Mouse (Mus musculus) lung, postnatal 0 days (tissue): Measurements from ENCODE around the gene Lrch2. TPM values are rescaled to one million over a fixed set of nuclear protein-coding genes. Genes with fewer than 3 reads are reported as not detected.
"Not testable (repeated sequence)": the region's sequence is repeated elsewhere in the genome, so short reads cannot be mapped to it uniquely, and the experiment has no call there.

ENCODE experiments used
- ATAC-seq: fragments of 200-750 bp; cut with Nextera tagmentation; 2 replicates; pipeline ENCODE4 v1.8.0; 2017; ENCODE audit warnings: moderate library complexity
- DNase-seq: peaks from one replicate; pipeline ENCODE4 v3.0.0-alpha.2; 2016; ENCODE audit warnings: low spot score
- H3K27ac ChIP-seq: fragments of 300-500 bp; sonication (generic); 2 replicates; pipeline ENCODE4 v1.5.1; 2014; ENCODE audit warnings: antibody characterized with exemption, mild to moderate bottlenecking, low read length, mixed read lengths
- H3K27me3 ChIP-seq: fragments of 300-500 bp; sonication (generic); replicated peaks from 2 replicates; pipeline ENCODE4 v1.6.1; 2014; ENCODE audit warnings: low read length, mixed read lengths; ENCODE audit not compliant: insufficient read depth
- H3K36me3 ChIP-seq: fragments of 300-500 bp; sonication (generic); 2 replicates; pipeline ENCODE4 v1.6.1; 2014; ENCODE audit warnings: low read length, mixed read lengths; ENCODE audit not compliant: insufficient read depth
- H3K4me1 ChIP-seq: fragments of 300-500 bp; sonication (generic); 2 replicates; pipeline ENCODE4 v1.6.1; 2014; ENCODE audit warnings: antibody characterized with exemption, low read depth, low read length, mixed read lengths; ENCODE audit not compliant: insufficient read depth
- H3K4me2 ChIP-seq: fragments of 300-500 bp; sonication (generic); replicated peaks from 2 replicates; pipeline ENCODE4 v1.6.1; 2014; ENCODE audit warnings: low read depth, mild to moderate bottlenecking, low read length, moderate library complexity, mixed read lengths
- H3K4me3 ChIP-seq: fragments of 300-500 bp; sonication (generic); 2 replicates; pipeline ENCODE4 v1.5.1; 2014; ENCODE audit warnings: low read depth, low read length
- H3K9ac ChIP-seq: fragments of 300-500 bp; sonication (generic); replicated peaks from 2 replicates; pipeline ENCODE4 v1.6.1; 2014; ENCODE audit warnings: low read depth, mild to moderate bottlenecking
- H3K9me3 ChIP-seq: fragments of 300-500 bp; sonication (generic); 2 replicates; pipeline ENCODE4 v1.6.1; 2016; ENCODE audit warnings: low read length, mixed read lengths
- CTCF ChIP-seq: IDR thresholded peaks from 2 replicates; pipeline ENCODE4 v1.5.1; 2016; ENCODE audit warnings: antibody characterized with exemption, mild to moderate bottlenecking
- EP300 ChIP-seq: IDR thresholded peaks from 2 replicates; pipeline ENCODE4 v1.6.1; 2016; ENCODE audit warnings: antibody characterized with exemption, mild to moderate bottlenecking, control low read depth
- WGBS: fragments of 180-500 bp; shearing (Covaris S2); extraction: QIAGEN DNeasy Blood & Tissue Kit; methylation state at CpG from one replicate; pipeline ENCODE4 v1.1.7; 2014; 5-methylcytosine and 5-hydroxymethylcytosine counted together
- polyA plus RNA-seq: library from polyadenylated mRNA; unstranded; fragments of >200 nt; fragmentation: Nextera tagmentation; extraction: Ambion mirVana; gene quantifications from 2 replicates; pipeline ENCODE4 v1.2.1, GENCODE M21; 2015

The Lrch2 gene
- polyA plus RNA-seq: 1.1 and 1.2 TPM in 2 replicates

DNA sequence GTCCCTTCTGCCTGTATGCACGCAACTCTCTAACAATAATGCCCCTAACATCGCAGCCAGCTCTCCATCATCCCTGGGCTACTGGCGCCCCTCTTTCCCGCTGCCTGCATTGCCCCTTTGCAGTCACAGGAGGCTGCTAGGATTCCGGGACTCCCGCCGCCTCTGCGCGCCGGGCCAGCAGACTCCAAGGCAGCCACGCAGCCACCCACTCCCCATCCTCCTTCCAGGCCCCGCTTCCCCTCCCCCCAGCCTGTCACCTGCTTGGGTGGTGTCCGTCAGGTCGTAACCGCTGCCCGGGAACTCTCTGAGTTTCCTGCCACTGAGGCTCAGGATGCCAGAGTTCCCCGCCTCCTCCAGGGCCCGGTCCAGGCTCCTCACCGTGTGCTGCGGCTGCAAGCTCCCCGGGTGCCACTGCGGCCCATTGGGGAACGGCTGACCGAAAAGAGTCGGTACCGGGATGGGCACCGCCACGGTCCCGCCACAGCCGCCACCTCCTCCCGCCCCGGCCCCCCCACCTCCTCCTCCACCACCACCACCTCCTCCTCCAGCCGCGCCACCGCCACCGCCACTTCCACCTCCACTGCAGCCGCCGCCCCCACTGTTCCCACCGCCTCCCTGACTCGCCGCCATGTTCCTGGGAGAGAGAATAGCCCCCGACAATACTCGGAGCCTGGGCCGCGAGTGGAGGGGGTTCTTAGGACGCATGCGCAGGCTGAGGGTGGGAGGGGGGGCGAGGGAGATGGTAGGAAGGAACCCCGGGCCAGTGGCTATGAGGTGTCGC is at the start of gene Lrch2:
TSS of gene Lrch2 (minus strand) at position 661 of the 781 bp plus-strand sequence.
- Histone ChIP-seq H3K27ac (no peak within 1 kb of the TSS), H3K9ac (no peak within 1 kb of the TSS), H3K4me3 (peak within 1 kb of the TSS; percentile 38), H3K27me3 (no peaks in the 10 kb centered on the region), H3K4me2 (peak within 1 kb of the TSS; percentile 57), H3K9me3 (no peaks in the 10 kb centered on the region), H3K4me1 (no peaks in the 10 kb centered on the region), H3K36me3 (no peaks in the 10 kb centered on the region)
- peak; percentile 11 for DNase-seq
- ATAC-seq: peak; percentile 65
- TF ChIP-seq CTCF: 0 out of 2 replicates have a peak, but pooled peaks have one; percentile 12
- no peak for TF ChIP-seq EP300
- 7% methylated on average over 21 of the region's 50 CpGs for WGBS

- Histone ChIP-seq H3K9ac (no peak overlapping the region), H3K27me3 (no peaks in the 10 kb centered on the region), H3K4me2 (no peak overlapping the region), H3K9me3 (no peaks in the 10 kb centered on the region), H3K4me1 (no peaks in the 10 kb centered on the region), H3K27ac (no peak overlapping the region), H3K4me3 (no peak overlapping the region), H3K36me3 (no peaks in the 10 kb centered on the region)
- no peak for DNase-seq
- WGBS: 68% methylated on average over 9 of the region's 11 CpGs
- ATAC-seq: no peak
- no peak for TF ChIP-seq CTCF
Observed at GRCm38 (mm10) chrX:147540934-147541870, 12.7 kb downstream of the Lrch2 start.

DNA sequence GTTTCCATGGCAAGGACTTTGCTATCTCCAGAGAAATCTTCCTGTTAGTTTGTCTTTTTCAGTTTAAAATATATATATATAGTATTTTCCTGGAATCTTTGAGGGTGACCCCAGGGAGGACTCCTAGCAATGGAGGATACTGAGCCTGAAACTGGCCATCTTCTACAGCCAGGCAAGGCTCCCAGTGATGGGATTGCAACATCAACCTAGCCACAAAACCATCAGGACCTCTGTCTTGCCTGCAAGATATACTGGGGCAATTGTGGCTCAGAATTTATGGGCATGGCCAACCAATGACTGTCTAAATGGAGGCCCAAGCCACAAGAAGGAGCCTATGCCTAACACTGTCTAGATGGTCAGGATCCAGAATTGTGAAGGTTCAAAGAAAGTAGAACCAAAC is 15.5 kb downstream of the Lrch2 start:
- Histone ChIP-seq H3K9ac (no peak overlapping the region), H3K4me1 (no peaks in the 10 kb centered on the region), H3K4me2 (no peak overlapping the region), H3K9me3 (no peaks in the 10 kb centered on the region), H3K27me3 (no peaks in the 10 kb centered on the region), H3K4me3 (no peak overlapping the region), H3K27ac (no peak overlapping the region), H3K36me3 (no peaks in the 10 kb centered on the region)
- no peak for DNase-seq
- TF ChIP-seq EP300 (no peak), CTCF (no peak)
- no peak for ATAC-seq

- not testable (repeated sequence) for H3K9ac ChIP-seq, H3K4me2 ChIP-seq, ATAC-seq, H3K4me3 ChIP-seq, H3K9me3 ChIP-seq, H3K27me3 ChIP-seq, H3K27ac ChIP-seq, DNase-seq, H3K36me3 ChIP-seq, H3K4me1 ChIP-seq
- 85% methylated on average over 3 of the region's 3 CpGs for WGBS
Observed at GRCm38 (mm10) chrX:147537117-147537516, 16.8 kb downstream of the Lrch2 start.

DNA sequence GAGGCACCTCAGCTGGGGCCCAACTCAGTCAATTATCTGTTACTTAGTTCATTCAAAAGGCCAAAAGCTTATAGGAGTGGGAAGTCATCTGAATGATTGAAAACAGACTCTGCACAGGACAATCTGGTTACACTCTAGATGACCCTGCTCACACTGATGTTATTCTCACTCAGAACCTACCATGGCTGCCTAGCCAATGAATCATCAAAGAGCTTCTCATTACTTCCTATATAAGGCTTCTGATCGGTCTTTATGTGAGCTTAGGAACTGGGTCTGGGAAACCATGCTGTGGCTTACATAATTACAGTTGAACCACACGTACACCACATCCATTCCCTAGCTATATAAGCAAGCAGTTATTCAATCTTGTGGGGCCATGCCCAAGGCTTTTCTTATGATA is 18.3 kb downstream of the Lrch2 start:
- Histone ChIP-seq H3K27ac (no peak overlapping the region), H3K4me2 (no peak overlapping the region), H3K27me3 (no peaks in the 10 kb centered on the region), H3K9ac (no peak overlapping the region), H3K36me3 (no peaks in the 10 kb centered on the region), H3K4me1 (no peaks in the 10 kb centered on the region), H3K4me3 (no peak overlapping the region), H3K9me3 (no peaks in the 10 kb centered on the region)
- ATAC-seq (no peak), DNase-seq (no peak)
- TF ChIP-seq EP300 (no peak), CTCF (no peak)
- WGBS: 89% methylated on average over 2 of the region's 2 CpGs

DNA sequence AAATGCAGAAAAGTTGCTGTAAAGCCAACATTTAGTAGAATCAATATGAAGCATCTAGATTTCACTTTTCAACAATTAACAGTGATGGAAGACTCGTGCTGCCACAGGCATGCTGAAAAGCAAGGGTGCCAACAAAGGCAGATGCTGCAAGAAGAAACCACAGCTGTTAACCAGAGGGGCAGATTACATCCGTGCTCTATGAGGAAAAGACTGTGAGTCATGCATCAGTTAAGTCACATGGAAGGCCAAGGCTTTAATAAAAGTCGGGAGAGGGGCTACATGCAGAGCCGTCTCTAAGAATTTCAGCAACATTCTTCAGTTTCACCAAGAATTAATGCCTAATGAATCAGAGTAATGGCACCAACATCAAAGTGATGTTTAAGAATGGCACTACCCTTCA is 22.2 kb downstream of the Lrch2 start:
- Histone ChIP-seq H3K4me1 (no peaks in the 10 kb centered on the region), H3K9ac (no peak overlapping the region), H3K4me3 (no peak overlapping the region), H3K4me2 (no peak overlapping the region), H3K27me3 (no peaks in the 10 kb centered on the region), H3K36me3 (no peaks in the 10 kb centered on the region), H3K9me3 (no peaks in the 10 kb centered on the region), H3K27ac (no peak overlapping the region)
- no peak for TF ChIP-seq EP300
- no peak for TF ChIP-seq CTCF
- ATAC-seq (no peak), DNase-seq (peak; percentile 9)
- WGBS: 58% methylated on average over 4 of the region's 4 CpGs
